Mouse (Mus musculus) retina, postnatal 7 days (tissue): Measurements from ENCODE around the gene Ddr1.
"Not testable (repeated sequence)": the region's sequence is repeated elsewhere in the genome, so short reads cannot be mapped to it uniquely, and the experiment has no call there.

Source experiments
- DNase-seq: peaks from one replicate; pipeline ENCODE4 v3.0.0-alpha.2; 2012; ENCODE audit warnings: low read depth, low spot score

Ddr1 gene

GRCm38 (mm10) chr17:35704621-35705464, at the start of gene Ddr1:
Ddr1 (minus strand) TSS chr17:35704621.
- no peak for DNase-seq

- DNase-seq: no peak
Measured at GRCm38 (mm10) chr17:35753668-35754067, 49.2 kb upstream of the Ddr1 start.

GRCm38 (mm10) chr17:35752221-35752811, 47.9 kb upstream of the Ddr1 start:
- no peak for DNase-seq

GRCm38 (mm10) chr17:35749685-35750084, 45.3 kb upstream of the Ddr1 start:
- DNase-seq: no peak

GRCm38 (mm10) chr17:35744361-35744760, 39.9 kb upstream of the Ddr1 start:
- DNase-seq: no peak

GRCm38 (mm10) chr17:35742948-35743347, 38.5 kb upstream of the Ddr1 start:
- no peak for DNase-seq

GRCm38 (mm10) chr17:35741589-35742226, 37.3 kb upstream of the Ddr1 start:
- no peak for DNase-seq

GRCm38 (mm10) chr17:35740276-35740880, 36.0 kb upstream of the Ddr1 start:
- no peak for DNase-seq

GRCm38 (mm10) chr17:35739675-35740074, 35.3 kb upstream of the Ddr1 start:
- peak; percentile 63 for DNase-seq

- peak; percentile 79 for DNase-seq
Measured at GRCm38 (mm10) chr17:35737743-35738142, 33.3 kb upstream of the Ddr1 start.

- peak; percentile 61 for DNase-seq
Measured at GRCm38 (mm10) chr17:35736280-35736960, 32.0 kb upstream of the Ddr1 start.

GRCm38 (mm10) chr17:35734478-35734877, 30.1 kb upstream of the Ddr1 start:
- DNase-seq: no peak

GRCm38 (mm10) chr17:35733398-35733797, 29.0 kb upstream of the Ddr1 start:
- DNase-seq: no peak

- no peak for DNase-seq
Measured at GRCm38 (mm10) chr17:35731431-35732145, 27.2 kb upstream of the Ddr1 start.

GRCm38 (mm10) chr17:35730112-35730511, 25.7 kb upstream of the Ddr1 start:
- DNase-seq: not testable (repeated sequence)

- DNase-seq: no peak
Measured at GRCm38 (mm10) chr17:35728821-35729220, 24.4 kb upstream of the Ddr1 start.

GRCm38 (mm10) chr17:35727471-35728205, 23.2 kb upstream of the Ddr1 start:
- DNase-seq: no peak

GRCm38 (mm10) chr17:35727028-35727427, 22.6 kb upstream of the Ddr1 start:
- DNase-seq: no peak

- peak; percentile 70 for DNase-seq
Measured at GRCm38 (mm10) chr17:35725286-35726232, 21.1 kb upstream of the Ddr1 start.
